Mouse (Mus musculus) MEL (cell line): ENCODE data around the gene Ntrk3.

Experiments
- CTCF ChIP-seq, 3 experiments: IDR thresholded peaks in 2 of 3; conservative IDR thresholded peaks in 1 of 3; 2 replicates each; pipeline ENCODE4 v1.5.1; 2011 to 2012; ENCODE audit warnings: low read length in 3 of 3, low read depth in 2 of 3, mild to moderate bottlenecking in 2 of 3, improper control_type of control experiment in 1 of 3, inconsistent platforms in 1 of 3, mixed read lengths in 1 of 3, moderate library complexity in 1 of 3; ENCODE audit not compliant: control insufficient read depth in 1 of 3, insufficient read depth in 1 of 3, poor library complexity in 1 of 3, severe bottlenecking in 1 of 3
- GATA1 ChIP-seq: IDR thresholded peaks from 2 replicates; pipeline ENCODE4 v1.6.1; 2011; ENCODE audit warnings: low read depth, low read length, improper control_type of control experiment
- POLR2A ChIP-seq, 2 experiments: IDR thresholded peaks; 2 replicates each; pipeline ENCODE4 v1.6.1; 2011 to 2012; ENCODE audit warnings: low read length in 2 of 2, mild to moderate bottlenecking in 2 of 2, control low read depth in 1 of 2, improper control_type of control experiment in 1 of 2, low read depth in 1 of 2, moderate library complexity in 1 of 2; ENCODE audit not compliant: control insufficient read depth in 1 of 2, insufficient read depth in 1 of 2, poor library complexity in 1 of 2

DNA sequence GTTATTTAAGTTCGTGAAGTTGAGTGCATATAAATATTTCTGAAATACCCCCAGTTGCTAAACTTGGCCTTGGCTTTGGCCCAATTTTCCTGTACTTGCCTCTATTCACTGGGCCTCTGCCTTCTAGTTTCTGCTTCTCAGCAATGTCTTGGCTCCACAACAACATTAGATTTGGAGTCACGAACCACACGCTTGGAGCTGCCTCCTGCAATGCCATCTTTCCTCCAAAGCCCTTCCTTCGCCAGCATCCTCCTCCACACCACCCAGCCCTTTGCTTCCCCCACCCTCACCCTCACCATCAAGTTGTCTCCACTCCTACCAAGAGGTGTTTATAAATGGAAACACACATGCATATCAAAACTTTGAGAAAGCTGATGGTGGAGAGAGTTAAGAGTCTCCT, 340.6 kb downstream of the Ntrk3 start:
- TF ChIP-seq CTCF (IDR thresholded peaks at IDR 0.05 in 2 of 3, conservative IDR thresholded peaks at IDR 0.05 in 1 of 3; ENCODE audit: control insufficient read depth in 1 of 3, insufficient read depth in 1 of 3, low read depth in 2 of 3, low read length in 3 of 3, poor library complexity in 1 of 3, severe bottlenecking in 1 of 3) (no peak), POLR2A (IDR thresholded peaks at IDR 0.05; ENCODE audit: control insufficient read depth in 1 of 2, insufficient read depth in 1 of 2, low read depth in 1 of 2, low read length in 2 of 2, poor library complexity in 1 of 2) (no peak), GATA1 (no peak)
